Mouse (Mus musculus) left cerebral cortex, adult 18-20 months (tissue): ENCODE data around the gene Rnf208. TPM values are rescaled to one million over a fixed set of nuclear protein-coding genes. Genes with fewer than 3 reads are reported as not detected.

Experiments used
- DNase-seq, 2 experiments: peaks; one replicate each; pipeline ENCODE4 v3.0.0; 2021 to 2022; ENCODE audit warnings: low spot score in 2 of 2, mixed read lengths in 1 of 2
- total RNA-seq, 2 experiments: library from RNA; stranded (reverse); gene quantifications; 2 replicates each; pipeline ENCODE4 v1.2.3; 2021

Gene Rnf208
- total RNA-seq, 2 experiments from 2014 or later = 252 to 262 TPM

DNA sequence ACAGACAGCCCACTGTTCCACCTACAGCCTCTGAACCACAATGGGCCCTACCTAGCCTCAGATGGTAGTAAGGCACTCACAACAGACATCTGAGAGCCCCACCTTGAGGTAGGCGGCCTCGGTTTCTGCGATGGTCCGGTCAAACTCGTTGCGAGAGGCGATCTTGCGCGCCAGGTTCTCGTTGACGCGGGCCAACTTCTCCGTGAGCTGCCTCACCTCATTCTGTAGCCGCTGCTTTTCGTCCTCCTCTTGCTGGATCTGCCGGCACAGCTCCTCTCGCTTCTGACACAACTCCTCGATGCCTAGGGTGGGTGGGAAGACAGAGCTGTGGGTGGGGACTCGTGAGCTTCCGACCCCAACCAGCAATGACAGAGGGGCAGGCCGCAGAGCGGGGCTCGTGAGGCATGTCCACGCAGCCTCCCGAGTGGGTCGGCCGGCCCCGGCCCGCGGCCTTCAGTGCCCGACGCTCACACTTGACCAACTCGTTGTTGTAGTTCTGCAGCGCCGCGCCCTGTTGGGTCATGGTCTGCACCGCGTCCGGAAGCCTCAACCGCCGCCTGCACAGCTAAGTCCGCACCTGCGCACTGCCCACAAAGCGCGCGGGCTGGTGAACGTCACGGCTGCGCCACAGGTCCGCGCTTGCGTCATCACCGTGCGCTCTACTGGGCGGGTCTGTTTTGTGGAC, 29.9 kb downstream of the Rnf208 start, which contains the start of the genes Ssna1 and Anapc2:
Gene Ssna1 (minus strand): TSS at position 612 of the 685 bp plus-strand sequence.
Gene Anapc2 (plus strand): TSS at position 652 of the 685 bp plus-strand sequence.
- peak; percentile 98 to 99 for DNase-seq

DNA sequence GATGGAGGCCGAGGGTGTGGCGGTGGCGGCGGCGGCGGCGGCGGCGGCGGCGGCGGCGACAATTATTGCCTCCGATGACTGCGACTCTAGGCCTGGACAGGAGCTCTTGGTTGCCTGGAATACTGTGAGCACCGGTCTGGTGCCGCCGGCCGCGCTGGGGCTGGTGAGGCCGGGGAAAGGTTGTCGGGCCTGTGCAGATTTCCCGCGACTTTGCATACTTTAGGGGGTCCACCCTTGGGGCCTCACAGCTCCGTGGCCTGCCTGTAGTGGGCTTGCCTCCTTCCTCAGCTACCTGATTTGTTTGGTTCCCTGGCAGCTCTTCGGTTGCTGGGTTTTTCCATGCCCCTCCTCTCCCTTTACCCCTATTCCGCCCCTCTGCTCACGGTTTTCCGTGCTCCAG, 30.5 kb downstream of the Rnf208 start:
- DNase-seq = no peak

DNA sequence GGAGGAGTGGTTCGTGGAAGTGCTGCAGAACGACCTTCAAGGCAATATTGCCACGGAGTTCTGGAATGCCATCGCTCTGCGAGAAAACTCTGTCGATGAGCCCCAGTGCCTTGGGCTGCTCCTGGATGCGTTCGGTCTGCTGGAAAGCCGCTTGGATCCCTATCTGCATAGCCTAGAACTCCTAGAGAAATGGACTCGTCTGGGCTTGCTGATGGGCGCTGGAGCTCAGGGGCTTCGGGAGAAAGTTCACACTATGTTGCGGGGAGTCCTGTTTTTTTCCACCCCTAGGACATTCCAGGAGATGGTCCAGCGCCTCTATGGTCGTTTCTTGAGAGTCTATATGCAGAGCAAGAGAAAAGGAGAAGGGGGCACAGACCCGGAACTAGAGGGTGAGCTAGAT, 31.0 kb downstream of the Rnf208 start:
- DNase-seq = no peak

DNA sequence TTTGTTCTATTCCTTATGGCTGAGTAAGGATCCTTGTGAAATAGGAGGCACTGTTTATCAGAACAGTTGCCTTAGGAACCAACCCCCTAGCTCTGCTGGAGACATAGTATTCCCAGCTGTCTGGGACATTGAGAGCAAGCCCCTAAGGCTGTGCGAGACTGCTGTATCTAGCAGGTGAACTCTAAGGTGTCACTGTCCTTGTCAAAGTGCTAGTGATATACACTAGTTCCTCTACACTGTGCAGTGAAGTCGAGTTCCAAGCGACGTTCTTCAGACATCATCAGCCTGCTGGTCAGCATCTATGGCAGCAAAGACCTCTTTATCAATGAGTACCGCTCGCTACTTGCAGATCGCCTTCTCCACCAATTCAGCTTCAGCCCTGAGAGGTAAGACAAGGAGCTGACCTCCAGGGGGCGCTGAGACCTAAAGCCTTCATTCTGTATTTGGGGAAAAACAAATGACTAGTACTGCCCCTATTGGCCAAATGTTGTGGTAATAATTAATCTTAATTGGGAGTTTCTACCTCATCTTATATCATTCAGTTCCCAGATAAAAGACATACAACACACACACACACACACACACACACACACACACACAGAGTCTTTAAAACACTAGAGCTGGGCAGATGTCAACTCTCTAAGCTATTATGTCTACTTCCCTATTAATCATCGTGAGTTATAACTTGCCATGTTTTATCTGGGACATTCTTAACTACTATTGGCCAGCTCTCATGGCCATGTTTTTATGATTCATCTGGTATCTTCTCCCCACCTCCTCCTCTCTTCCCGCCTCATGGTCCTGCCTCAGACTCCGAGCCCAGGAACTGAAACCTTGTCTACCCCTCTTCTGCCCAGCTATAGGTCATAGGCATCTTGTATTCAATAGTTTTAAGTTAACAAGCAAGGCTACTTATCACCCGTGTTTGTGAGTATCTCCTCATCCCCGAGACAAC, 37.1 kb downstream of the Rnf208 start:
- DNase-seq = peak; percentile 73 to 79

DNA sequence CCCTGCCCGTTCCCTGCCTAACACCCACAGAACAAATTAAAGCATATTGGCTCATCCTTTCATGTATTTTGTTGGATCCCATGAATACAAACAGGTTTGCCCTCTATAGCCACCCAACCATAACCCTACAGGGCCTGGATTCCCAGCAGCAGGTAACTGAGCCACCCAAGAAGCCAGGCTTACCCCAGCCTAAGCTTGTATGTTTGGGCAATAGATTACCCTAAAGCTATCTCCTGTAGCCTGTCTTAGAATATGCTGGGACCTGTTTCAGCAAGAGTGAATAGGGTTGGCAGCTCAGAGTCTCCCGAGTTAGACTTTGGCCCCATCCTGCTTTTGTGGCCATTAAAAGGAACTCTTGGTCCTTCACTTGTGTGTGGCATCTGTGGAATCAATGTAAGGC, 43.5 kb downstream of the Rnf208 start:
- no peak for DNase-seq

DNA sequence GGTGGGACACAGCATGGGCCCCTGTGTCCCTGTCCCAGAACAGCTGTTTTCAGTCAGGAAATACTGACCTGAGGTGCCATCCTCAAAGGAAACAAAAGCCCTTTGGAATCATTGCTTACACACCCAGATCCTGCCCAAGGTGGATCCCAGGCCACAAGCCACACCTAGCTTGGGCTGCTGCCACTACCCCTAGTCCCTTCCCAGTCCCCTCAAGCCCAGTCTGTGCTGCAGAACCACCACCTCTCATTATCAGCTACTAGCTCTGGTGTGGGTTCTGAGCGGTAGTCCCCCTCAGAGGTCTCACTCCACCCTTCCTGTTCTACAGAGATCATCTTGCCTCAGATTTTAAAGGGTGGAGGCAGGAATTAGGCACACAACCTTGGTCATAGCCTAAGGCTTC, 44.3 kb downstream of the Rnf208 start:
- DNase-seq = no peak

DNA sequence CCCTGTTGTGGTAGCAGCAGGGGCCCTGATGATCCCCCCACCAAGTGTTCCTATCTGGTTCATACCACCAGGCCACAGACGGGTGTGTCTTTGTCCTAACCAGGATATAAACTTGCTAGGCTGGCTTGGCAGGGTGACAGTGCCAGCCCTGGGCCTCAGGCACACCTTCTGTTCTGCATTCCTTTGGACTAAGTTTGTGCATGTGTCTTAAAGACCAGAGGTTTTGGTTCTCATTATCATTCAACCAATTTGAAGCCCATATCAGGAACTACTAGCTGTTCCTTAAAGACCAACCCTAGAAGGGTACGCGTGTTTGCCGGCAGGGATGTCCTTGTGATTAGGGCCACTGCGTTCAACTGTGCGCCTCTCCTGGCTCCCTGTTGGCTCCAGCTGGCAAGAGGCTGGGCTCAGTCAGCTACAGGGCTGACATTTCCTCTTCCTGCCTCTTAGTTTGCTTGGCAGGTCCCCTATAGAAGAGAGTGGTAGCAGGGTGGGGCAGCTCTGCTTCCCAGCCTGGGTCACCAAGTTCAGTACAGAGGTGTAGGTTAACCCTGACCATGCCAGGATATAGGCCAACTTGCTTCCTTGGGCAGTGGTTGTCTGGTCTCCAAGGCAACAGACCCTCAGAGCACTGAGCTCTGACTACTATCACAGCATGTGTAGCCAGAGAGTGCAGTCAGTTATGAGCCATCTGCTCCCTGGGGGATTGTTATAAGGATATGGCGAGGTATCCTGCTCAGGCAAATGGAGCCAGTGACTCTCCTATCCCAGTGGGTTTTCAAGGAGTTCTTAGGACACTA, 45.0 kb downstream of the Rnf208 start:
- no peak for DNase-seq

DNA sequence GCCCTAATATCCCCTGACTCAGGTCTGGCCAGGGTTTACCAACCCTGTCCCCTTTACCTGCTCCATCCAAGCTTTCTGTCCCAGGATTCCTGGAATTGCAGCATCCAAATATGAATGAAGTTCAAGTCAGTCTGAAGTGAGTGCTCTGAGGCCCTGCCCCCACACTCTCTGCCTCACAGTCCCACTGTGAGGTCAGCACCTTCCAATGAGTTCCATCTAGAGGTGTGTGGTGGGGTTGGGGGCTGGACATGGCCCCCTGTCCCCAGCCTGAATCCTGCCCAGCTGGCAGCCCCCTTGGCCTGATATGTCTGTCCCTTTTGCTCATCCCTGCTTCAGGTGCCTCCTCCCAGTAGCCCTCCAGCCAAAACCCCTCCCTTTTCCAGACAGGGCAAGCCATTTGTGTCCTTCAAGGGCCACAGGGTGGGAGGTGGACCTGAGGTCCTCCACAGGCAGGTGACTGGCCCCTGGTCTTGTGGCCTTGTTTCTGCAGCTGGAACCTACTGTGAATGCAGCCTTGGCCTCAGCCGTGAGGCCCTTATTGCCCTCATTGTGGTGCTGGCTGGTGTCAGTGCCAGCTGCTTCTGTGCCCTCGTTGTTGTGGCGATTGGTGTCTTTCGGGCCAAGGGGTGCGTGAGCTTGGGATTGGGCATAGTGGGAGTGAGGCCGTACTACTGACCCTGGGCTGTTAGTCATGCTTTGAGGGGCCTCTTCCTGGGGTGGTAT, 46.0 kb downstream of the Rnf208 start, which contains the start of gene Tmem210:
Gene Tmem210 (plus strand): TSS at position 219 of the 723 bp plus-strand sequence.
- DNase-seq = no peak

DNA sequence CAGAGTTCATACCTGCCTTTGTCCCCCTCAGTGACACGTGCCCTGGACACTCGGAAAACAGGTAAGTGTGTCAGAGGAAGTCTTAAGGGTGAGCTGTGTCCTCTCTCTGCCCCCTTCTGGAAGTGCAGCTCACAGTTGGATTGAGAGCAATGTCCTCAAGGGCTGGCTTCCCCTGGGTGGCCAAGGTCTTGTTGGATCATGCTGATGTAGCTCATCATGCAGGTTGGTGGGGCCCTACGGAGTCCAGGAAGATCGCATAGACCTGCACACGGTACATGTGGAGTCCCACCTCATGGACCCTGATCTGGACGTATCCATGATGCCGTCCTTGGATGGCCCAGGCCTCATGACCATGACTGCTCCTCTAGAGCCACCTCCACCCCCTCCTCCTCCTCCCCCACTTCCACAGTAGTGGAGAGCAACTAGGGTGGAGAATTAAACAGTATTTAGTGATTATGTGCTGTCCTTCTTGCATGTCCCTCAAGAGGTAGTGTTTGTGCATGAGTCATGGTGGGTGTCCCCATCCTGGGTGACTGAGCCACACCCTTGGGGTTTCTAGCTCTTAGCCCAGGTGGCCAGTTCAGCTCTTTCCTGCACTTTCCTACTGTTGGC, 46.8 kb downstream of the Rnf208 start:
- DNase-seq = no peak

DNA sequence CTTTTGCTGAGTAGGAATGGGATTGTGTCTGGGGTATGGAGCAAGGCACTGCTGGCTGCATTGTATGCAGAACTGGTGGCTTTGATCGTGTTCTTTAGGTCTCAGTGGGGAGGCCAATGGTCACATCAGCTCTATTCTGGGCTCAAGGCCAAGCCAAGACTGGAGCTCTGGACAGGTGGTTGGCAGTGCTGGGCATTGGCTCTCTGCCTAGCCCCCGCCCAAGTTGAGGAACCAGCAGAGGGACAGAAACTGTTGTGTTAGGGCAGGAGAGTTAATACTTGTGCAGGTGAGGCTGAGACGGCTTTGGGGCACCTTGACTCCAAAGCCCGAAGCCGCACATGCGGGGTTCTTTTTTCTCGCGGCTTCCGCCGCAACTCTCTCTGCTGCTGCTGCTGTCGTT, 47.6 kb downstream of the Rnf208 start, which contains the start of gene Lrrc26:
Gene Lrrc26 (plus strand): TSS at position 265 of the 400 bp plus-strand sequence.
- peak in 1 of 2 experiments; percentile 39 for DNase-seq

DNA sequence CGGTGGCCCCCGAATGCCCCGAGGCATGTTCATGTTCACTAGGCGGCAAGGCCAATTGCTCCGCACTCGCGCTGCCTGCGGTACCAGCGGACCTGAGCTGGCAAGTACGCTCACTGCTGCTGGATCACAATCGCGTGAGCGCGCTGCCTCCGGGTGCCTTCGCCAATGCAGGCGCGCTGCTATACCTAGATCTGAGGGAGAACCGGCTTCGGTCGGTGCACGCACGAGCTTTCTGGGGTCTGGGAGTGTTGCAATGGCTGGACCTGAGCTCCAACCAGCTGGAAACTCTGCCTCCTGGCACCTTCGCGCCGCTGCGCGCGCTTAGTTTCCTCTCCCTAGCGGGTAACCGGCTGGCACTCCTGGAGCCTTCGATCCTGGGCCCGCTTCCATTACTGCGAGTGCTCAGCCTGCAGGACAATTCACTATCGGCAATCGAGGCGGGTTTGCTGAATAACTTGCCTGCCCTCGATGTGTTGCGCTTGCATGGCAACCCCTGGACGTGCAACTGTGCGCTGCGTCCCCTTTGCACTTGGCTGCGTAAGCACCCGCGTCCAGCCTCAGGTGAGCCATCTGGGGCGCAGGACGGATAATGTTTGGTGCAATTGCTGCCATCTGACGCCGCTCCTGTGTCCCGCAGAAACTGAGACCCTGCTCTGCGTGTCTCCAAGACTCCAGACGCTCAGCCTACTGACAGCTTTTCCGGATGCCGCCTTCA, 48.2 kb downstream of the Rnf208 start:
- DNase-seq = peak; percentile 53 to 72

DNA sequence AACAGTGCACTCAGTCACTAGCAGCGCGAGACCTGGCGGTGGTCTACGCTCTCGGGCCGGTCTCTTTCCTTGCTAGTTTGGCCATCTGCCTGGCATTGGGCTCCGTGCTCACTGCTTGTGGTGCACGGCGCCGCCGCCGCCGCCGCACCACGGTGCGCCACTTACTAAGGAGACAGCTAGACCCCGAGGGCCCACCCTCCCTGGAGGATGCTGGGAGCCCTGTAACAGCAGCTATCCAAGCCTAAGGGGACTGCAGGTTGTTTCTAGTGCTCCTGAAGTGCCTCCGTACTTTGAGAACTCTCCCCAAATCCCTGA, 48.7 kb downstream of the Rnf208 start:
- DNase-seq = no peak

DNA sequence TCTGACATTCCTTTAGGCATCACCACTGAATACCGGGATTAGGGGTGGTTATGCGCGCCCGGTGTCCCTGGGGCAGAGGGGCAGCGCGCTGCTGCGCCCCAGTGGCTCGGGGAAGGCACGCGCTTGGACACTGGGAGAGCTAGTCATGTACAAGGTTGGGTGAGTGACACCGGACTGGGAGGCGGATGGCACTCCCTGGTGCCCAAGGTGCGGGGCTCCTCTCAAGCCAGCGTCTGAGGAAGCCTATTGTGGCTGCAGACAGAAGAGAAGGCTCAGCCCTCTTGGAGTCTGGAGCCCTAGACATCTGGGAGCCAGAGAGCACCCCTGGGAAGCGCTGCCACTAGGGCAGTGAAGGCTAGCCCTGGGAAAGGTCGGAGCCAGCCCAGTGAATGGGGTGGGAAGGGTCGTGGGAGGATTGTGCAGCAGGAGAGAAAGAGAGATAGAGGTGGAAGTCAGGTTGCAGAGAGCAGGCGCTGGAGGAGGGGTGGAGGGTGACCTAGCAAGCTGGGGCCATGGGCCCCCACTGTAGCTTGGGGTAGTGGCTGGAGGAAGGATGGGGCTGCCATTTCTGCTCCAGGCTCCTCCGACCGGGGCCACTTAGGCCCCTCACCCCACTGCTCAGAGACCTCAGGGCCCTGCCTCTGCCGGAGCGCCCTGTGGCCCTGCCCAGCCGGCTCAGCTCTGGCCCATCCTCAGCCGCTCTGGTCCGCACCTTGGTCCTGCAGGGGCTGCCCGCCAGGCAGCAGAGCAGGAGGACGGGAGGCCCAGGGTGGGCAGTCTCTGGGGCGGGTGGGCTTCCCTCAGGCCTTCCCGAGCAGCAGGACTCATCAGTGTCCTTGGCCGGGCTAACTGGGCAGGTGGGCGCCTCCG, 49.4 kb downstream of the Rnf208 start:
- DNase-seq = no peak

DNA sequence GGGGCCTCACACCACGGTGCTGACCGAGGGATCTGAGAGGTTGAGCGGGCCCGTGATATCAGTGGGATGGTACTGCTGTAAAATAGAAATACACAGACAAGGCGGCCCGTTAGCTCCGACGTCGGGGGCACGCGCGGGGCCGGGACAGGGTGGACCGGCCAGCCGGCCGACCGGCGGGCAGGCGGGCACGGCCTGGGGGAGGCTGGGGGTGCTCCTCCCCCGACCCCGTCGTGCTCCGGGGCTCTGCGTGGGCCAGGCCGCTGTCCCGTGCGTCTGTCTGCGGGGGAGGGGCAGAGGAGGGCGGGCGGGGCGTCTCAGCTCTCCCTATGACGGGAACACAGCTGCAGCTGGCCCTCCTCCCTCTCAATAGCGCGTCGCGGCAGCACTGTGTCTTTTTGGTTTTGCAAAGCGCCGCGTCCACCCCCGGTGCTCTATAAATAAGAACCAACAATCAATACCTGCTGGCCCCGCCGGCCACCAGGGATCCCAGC, 50.0 kb downstream of the Rnf208 start:
- peak; percentile 43 to 67 for DNase-seq

DNA sequence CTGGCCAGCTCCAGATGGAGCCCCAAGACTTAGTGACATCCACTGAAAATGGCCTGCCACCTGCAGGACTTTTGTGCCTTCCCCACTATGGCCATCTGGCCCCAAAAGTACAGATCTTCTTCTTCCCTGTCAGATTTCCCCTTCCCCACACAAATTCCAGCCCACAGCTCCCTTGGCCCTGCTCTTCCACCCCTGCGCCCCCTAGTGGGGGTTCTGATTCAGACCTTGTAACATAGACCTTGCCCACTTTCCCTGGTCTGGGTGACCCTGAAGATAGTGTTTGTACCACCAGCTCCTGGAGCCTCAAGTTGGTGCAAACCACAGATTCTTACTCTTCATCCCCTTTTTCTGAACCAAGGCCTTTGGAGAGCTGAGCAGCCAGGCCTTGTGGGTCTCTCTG, 50.8 kb downstream of the Rnf208 start:
- DNase-seq = peak; percentile 69 to 79

DNA sequence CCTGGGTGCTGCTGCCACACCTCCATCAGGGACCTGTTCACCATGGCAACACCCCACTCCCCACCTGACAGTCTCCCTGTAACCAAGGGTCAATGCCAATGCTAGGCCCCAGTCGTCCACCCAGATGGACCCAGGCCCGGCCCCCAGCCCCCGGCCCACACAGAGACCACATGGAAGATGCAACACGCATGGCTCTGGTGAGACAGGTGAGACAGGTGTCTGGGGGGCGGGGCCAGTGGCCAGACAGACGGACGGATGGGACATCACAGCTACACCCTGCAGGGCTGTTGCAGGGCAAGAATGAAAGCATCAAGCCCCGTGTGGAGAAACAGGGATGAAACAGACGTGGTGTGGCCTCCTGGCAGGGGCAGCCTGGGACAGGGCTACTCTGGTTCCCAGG, 51.7 kb downstream of the Rnf208 start:
- DNase-seq = no peak
